Mouse (Mus musculus) intestine, embryonic 15.5 days (tissue): ENCODE measurements around the gene Klrb1. TPM values are rescaled to one million over a fixed set of nuclear protein-coding genes. Genes with fewer than 3 reads are reported as not detected.
"Not testable (repeated sequence)": the region's sequence is repeated elsewhere in the genome, so short reads cannot be mapped to it uniquely, and the experiment has no call there.

Source experiments
- ATAC-seq: fragments of 200-750 bp; cut with Nextera tagmentation; 2 replicates; pipeline ENCODE4 v1.8.0; 2017; ENCODE audit warnings: moderate TSS enrichment, moderate library complexity
- H3K27ac ChIP-seq: fragments of 300-500 bp; sonication (generic); 2 replicates; pipeline ENCODE4 v1.5.1; 2015; ENCODE audit warnings: mild to moderate bottlenecking, inconsistent platforms
- H3K27me3 ChIP-seq: fragments of 300-500 bp; sonication (generic); replicated peaks from 2 replicates; pipeline ENCODE4 v1.6.1; 2015; ENCODE audit warnings: inconsistent platforms
- H3K36me3 ChIP-seq: fragments of 300-500 bp; sonication (generic); 2 replicates; pipeline ENCODE4 v1.6.1; 2015; ENCODE audit warnings: inconsistent platforms
- H3K4me1 ChIP-seq: fragments of 300-500 bp; sonication (generic); replicated peaks from 2 replicates; pipeline ENCODE4 v1.6.1; 2015; ENCODE audit warnings: inconsistent platforms
- H3K4me2 ChIP-seq: fragments of 300-500 bp; sonication (generic); replicated peaks from 2 replicates; pipeline ENCODE4 v1.6.1; 2015; ENCODE audit warnings: mild to moderate bottlenecking, inconsistent platforms
- H3K4me3 ChIP-seq: fragments of 300-500 bp; sonication (generic); replicated peaks from 2 replicates; pipeline ENCODE4 v1.5.1; 2015; ENCODE audit warnings: inconsistent platforms
- H3K9ac ChIP-seq: fragments of 300-500 bp; sonication (generic); 2 replicates; pipeline ENCODE4 v1.6.1; 2015; ENCODE audit warnings: inconsistent platforms
- H3K9me3 ChIP-seq: fragments of 300-500 bp; sonication (generic); 2 replicates; pipeline ENCODE4 v1.6.1; 2016; ENCODE audit warnings: inconsistent platforms
- WGBS: fragments of 180-500 bp; shearing (Covaris S2); methylation state at CpG from one replicate; pipeline ENCODE4 v1.1.7; 2015; 5-methylcytosine and 5-hydroxymethylcytosine counted together
- polyA plus RNA-seq: library from polyadenylated mRNA; unstranded; fragments of >200 nt; fragmentation: Nextera tagmentation; extraction: Ambion mirVana; gene quantifications from 2 replicates; pipeline ENCODE4 v1.2.1, GENCODE M21; 2015

The Klrb1 gene
- polyA plus RNA-seq, 1 experiment from 2014 or later: not detected

- ATAC-seq: no peak
- H3K9me3 ChIP-seq: no peaks in the 10 kb centered on the region
- WGBS: 85% methylated on average over 5 of the region's 5 CpGs
- no peaks in the 10 kb centered on the region for H3K36me3 ChIP-seq
- H3K9ac ChIP-seq: no peak overlapping the region
- no peaks in the 10 kb centered on the region for H3K27me3 ChIP-seq
- H3K27ac ChIP-seq: no peak overlapping the region
- H3K4me3 ChIP-seq: no peak overlapping the region
- peaks cover 6% of the 10 kb centered on the region; the same call in 1 of the 2 replicates for H3K4me1 ChIP-seq
- 0 out of 2 replicates have a peak overlapping the region, but pooled peaks have one; percentile 30 for H3K4me2 ChIP-seq
Measured at GRCm38 (mm10) chr6:128759221-128759950, 36.5 kb upstream of the Klrb1 start.

DNA sequence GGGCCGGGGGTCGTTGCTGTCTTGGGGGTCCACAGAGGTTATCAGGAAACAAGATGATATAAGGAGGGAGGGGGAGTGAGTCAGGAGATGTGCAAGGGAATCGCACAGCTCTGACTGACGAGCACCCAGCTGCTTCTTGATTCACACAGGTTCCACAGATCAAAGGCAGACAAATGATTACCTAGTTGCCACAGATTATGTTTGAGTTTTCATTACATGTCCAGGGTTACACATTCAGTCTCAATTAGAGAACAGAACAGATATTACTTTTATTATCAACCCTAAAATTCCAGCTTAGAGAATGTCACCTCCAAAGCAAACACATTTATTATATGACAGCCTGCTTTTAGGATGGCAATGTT lies 32.5 kb upstream of the Klrb1 start:
- peak; percentile 34 for ATAC-seq
- H3K27me3 ChIP-seq, H3K4me2 ChIP-seq, H3K36me3 ChIP-seq, H3K27ac ChIP-seq, H3K4me3 ChIP-seq, H3K9me3 ChIP-seq, H3K4me1 ChIP-seq, H3K9ac ChIP-seq: not testable (repeated sequence)
- WGBS: 20% methylated on average over 4 of the region's 4 CpGs

- H3K27me3 ChIP-seq, H3K4me1 ChIP-seq, H3K9me3 ChIP-seq, H3K4me3 ChIP-seq, H3K9ac ChIP-seq, H3K36me3 ChIP-seq: not testable (repeated sequence)
- peak overlapping the region; percentile 43; the same call in 1 of the 2 replicates for H3K4me2 ChIP-seq
- WGBS: 55% methylated on average over 12 of the region's 12 CpGs
- H3K27ac ChIP-seq: peak overlapping the region; percentile 71
- peak; percentile 65 for ATAC-seq
Measured at GRCm38 (mm10) chr6:128754748-128755401, 32.0 kb upstream of the Klrb1 start.

DNA sequence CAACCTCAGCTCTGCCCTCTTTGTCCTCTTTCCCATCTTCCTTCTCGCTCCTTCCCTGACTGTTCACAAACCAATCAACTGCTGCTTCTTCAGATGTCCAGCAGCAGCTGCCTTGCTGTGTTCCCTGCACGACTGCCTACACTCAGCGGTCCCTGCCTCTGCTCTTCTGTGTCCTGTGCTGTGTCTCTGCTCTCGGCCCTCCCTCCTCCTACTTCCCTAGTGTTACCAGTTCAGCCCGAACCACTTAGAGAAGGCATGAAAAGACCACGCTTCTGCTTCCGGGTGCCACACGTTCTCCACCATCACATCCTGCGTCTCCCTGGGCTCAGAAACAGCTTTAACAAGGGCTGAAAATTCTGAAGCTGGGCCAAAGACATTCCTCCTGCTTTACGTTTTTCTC lies 31.4 kb upstream of the Klrb1 start:
- peak overlapping the region; percentile 43 for H3K4me2 ChIP-seq
- not testable (repeated sequence) for H3K4me3 ChIP-seq, H3K27me3 ChIP-seq, H3K9ac ChIP-seq, H3K9me3 ChIP-seq, H3K36me3 ChIP-seq, H3K4me1 ChIP-seq
- peak overlapping the region; percentile 71 for H3K27ac ChIP-seq
- WGBS: 19% methylated on average over 10 of the region's 10 CpGs
- peak; percentile 79 for ATAC-seq

DNA sequence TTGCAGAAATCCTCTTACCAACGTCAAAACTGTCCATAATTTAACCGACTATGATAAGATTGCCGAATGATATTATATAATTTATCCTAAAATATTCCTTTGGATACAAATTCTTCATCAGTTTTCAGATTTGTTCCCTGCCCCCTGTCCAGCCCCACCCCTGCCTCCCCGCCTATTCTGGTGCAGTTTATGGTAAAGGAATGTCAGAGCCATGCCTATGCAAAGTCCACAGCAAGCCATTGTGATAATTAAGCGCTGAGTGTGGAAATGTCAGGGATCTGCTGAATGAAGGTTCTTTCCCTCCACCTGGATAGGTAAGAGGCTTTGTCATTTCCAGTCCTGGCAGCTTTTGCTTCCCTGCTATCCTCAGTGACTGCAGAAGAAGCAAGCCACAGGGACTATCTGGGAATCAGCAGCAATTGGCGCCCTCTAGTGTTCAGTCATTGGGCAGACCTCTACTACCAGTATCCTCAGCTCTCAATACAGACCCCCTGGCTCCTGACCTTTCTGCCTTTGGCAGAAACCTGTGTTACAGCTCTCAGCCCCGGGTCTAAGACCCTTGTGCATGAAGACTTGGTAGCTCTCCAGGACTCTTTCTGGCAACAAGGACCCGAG lies 30.9 kb upstream of the Klrb1 start:
- H3K4me3 ChIP-seq, H3K27me3 ChIP-seq, H3K9ac ChIP-seq, H3K9me3 ChIP-seq, H3K4me1 ChIP-seq, H3K36me3 ChIP-seq: not testable (repeated sequence)
- peak; percentile 91 for ATAC-seq
- 0 out of 2 replicates have a peak overlapping the region, but pooled peaks have one; percentile 71 for H3K27ac ChIP-seq
- 35% methylated on average over 8 of the region's 8 CpGs for WGBS
- H3K4me2 ChIP-seq: peak overlapping the region; percentile 43

GRCm38 (mm10) chr6:128747006-128747405 lies 24.1 kb upstream of the Klrb1 start:
- not testable (repeated sequence) for H3K4me1 ChIP-seq, H3K4me2 ChIP-seq, H3K27me3 ChIP-seq, H3K4me3 ChIP-seq, H3K36me3 ChIP-seq, H3K9me3 ChIP-seq, H3K27ac ChIP-seq, ATAC-seq, H3K9ac ChIP-seq
- 77% methylated on average over 6 of the region's 6 CpGs for WGBS

GRCm38 (mm10) chr6:128737445-128737844 lies 14.6 kb upstream of the Klrb1 start:
- no peak for ATAC-seq
- Histone ChIP-seq H3K4me1 (no peaks in the 10 kb centered on the region), H3K4me3 (no peak overlapping the region), H3K9ac (no peak overlapping the region), H3K4me2 (no peak overlapping the region), H3K9me3 (no peaks in the 10 kb centered on the region), H3K27me3 (no peaks in the 10 kb centered on the region), H3K36me3 (no peaks in the 10 kb centered on the region), H3K27ac (no peak overlapping the region)
- 84% methylated on average over 7 of the region's 7 CpGs for WGBS

GRCm38 (mm10) chr6:128736100-128736499 lies 13.2 kb upstream of the Klrb1 start:
- no peak for ATAC-seq
- no peaks in the 10 kb centered on the region for H3K4me1 ChIP-seq
- H3K4me3 ChIP-seq: no peak overlapping the region
- no peaks in the 10 kb centered on the region for H3K27me3 ChIP-seq
- no peak overlapping the region for H3K27ac ChIP-seq
- H3K9me3 ChIP-seq: no peaks in the 10 kb centered on the region
- H3K9ac ChIP-seq: no peak overlapping the region
- H3K4me2 ChIP-seq: no peak overlapping the region
- no peaks in the 10 kb centered on the region for H3K36me3 ChIP-seq

- Histone ChIP-seq H3K4me2 (no peak overlapping the region), H3K9me3 (no peaks in the 10 kb centered on the region), H3K27me3 (no peaks in the 10 kb centered on the region), H3K27ac (no peak overlapping the region), H3K36me3 (no peaks in the 10 kb centered on the region), H3K9ac (no peak overlapping the region), H3K4me1 (no peaks in the 10 kb centered on the region), H3K4me3 (no peak overlapping the region)
- no peak for ATAC-seq
Measured at GRCm38 (mm10) chr6:128734896-128735295, 12.0 kb upstream of the Klrb1 start.

GRCm38 (mm10) chr6:128733908-128734679 lies 11.2 kb upstream of the Klrb1 start:
- H3K9me3 ChIP-seq: no peaks in the 10 kb centered on the region
- 49% methylated on average over 5 of the region's 5 CpGs for WGBS
- no peaks in the 10 kb centered on the region for H3K4me1 ChIP-seq
- H3K4me3 ChIP-seq: no peak overlapping the region
- H3K27ac ChIP-seq: no peak overlapping the region
- no peak for ATAC-seq
- H3K36me3 ChIP-seq: no peaks in the 10 kb centered on the region
- no peak overlapping the region for H3K4me2 ChIP-seq
- no peak overlapping the region for H3K9ac ChIP-seq
- H3K27me3 ChIP-seq: no peaks in the 10 kb centered on the region

DNA sequence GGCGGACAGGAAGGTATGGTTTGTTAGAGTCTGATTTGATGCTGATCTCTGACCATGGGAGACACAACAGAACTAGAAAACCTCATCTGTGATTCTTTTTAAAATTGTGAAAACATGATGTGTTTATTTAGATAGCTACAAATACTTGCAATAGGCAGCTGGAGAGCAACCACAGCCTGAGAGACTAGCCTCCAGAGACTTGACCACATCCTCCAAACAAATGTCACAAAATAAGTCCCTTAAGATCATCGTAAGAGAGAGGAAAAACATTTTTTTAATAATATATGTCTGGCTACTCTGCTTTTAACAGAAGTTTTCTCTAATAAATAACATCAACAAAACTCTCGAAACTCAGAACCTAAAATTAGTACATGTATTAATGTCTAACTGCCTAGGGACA lies 9.2 kb upstream of the Klrb1 start:
- H3K9me3 ChIP-seq: no peaks in the 10 kb centered on the region
- H3K4me3 ChIP-seq: no peak overlapping the region
- no peak overlapping the region for H3K27ac ChIP-seq
- no peak overlapping the region for H3K9ac ChIP-seq
- no peak overlapping the region for H3K4me2 ChIP-seq
- H3K27me3 ChIP-seq: no peaks in the 10 kb centered on the region
- no peak for ATAC-seq
- WGBS: 77% methylated on average over 3 of the region's 3 CpGs
- H3K4me1 ChIP-seq: no peaks in the 10 kb centered on the region
- H3K36me3 ChIP-seq: no peaks in the 10 kb centered on the region

DNA sequence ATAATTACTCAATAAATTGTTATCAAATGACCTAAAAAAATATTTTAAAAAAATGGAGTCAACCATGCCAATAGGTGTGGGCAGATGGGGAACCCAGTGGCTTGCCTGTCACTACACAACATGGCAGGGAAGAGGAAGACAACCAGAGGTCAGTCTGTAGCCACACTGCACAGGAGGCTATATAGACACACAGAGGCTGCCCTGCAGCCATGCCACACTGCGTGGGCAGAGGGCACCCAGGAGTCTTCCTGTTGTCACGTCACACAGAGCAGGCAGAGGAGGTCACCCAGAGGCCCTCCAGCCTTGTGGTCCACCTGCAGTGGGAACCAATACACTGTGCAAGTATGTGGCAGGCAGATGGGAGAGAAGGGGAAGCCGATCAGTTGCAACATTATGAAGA lies 21.2 kb downstream of the Klrb1 start:
- H3K4me2 ChIP-seq: no peak overlapping the region
- H3K36me3 ChIP-seq: no peaks in the 10 kb centered on the region
- H3K9ac ChIP-seq: no peak overlapping the region
- no peaks in the 10 kb centered on the region for H3K9me3 ChIP-seq
- no peak overlapping the region for H3K27ac ChIP-seq
- H3K4me3 ChIP-seq: no peak overlapping the region
- 77% methylated on average over 3 of the region's 3 CpGs for WGBS
- no peak for ATAC-seq
- no peaks in the 10 kb centered on the region for H3K4me1 ChIP-seq
- H3K27me3 ChIP-seq: no peaks in the 10 kb centered on the region
